Mouse (Mus musculus) lung, adult 2 months (tissue): ENCODE measurements at regions not wholly inside any gene's neighbourhood (a gene's known extent, or its start where the extent isn't known, plus 50 kb on each side); places are given as distances from the start of the nearest gene placed in this dataset.

Experiments used
- CTCF ChIP-seq: fragments of 200-500 bp; IDR thresholded peaks from 2 replicates; pipeline ENCODE4 v1.5.1; 2011; ENCODE audit warnings: mild to moderate bottlenecking, low read length, control low read depth; ENCODE audit not compliant: insufficient read depth
- POLR2A ChIP-seq: fragments of 200-500 bp; IDR thresholded peaks from 2 replicates; pipeline ENCODE4 v1.6.1; 2011; ENCODE audit warnings: low read depth, mild to moderate bottlenecking, control low read depth, low read length, borderline replicate concordance; ENCODE audit errors: extremely low read depth

DNA sequence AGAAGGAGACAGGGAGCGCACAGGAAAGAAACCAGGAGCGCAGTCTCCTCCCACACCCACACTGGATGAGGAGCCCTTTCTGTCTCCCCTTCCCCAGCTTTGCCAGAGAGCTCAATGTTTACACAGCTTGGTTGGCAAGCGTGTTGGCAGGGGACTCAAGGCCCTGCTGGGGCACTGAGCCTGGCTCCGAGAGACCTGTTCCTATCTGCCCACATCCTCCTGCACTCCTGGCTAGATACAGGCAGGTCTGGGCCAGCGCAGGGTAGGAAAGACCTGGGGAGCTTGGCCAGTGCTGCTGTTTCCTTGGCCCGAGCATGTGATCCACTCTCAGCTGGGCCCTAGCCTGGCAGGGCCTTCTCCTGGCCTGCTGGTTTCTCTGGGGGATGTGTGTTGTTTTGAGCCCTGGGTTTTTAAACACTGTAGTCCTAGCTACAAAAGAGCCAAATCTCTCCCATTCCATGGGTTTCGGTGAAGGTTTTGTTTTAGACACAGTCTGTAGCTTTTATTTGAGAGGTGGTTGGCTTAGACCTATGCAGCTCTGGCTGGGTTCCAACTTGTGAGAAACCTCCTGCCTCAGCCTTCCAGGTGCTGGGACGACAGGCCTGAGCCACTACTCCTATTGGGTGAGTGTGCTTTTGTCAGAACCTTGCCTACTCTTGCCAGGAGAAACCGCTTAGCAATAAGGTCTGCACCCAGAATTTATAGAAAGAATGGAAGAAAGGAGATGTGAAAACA is 90.6 kb downstream of the Maf start:
- TF ChIP-seq POLR2A (no peak), CTCF (no peak)
